Mouse (Mus musculus): Measurements from ENCODE around the gene Ctrc. TPM values are rescaled to one million over a fixed set of nuclear protein-coding genes. Genes with fewer than 3 reads are reported as not detected.
A peak's percentile ranks its signal among the peaks of the same experiment; 100 is the strongest.

The Ctrc gene
- total and polyA plus RNA-seq, 3 experiments, result not detected

- peaks cover 99% of the 10 kb centered on the region for H3K36me3 ChIP-seq (replicated peaks)
- DNase-seq (ENCODE audit: low spot score), result no peak
- TF ChIP-seq TAL1 (conservative IDR thresholded peaks at IDR 0.05; ENCODE audit: low read depth, low read length) (no peak), GATA1 (IDR thresholded peaks at IDR 0.05; ENCODE audit: borderline replicate concordance, low read length) (no peak), POLR2AphosphoS5 (IDR thresholded peaks at IDR 0.05; ENCODE audit: insufficient replicate concordance, low read depth, low read length) (no peak), GATA2 (IDR thresholded peaks at IDR 0.05; ENCODE audit: borderline replicate concordance, low read depth, low read length) (no peak), CTCF (IDR thresholded peaks at IDR 0.05; ENCODE audit: low read depth, low read length) (no peak)
- H3K4me3 ChIP-seq (ENCODE audit: low read depth, low read length), result no peak overlapping the region
- H3K27me3 ChIP-seq (ENCODE audit: insufficient read depth, low read length), result no peaks in the 10 kb centered on the region
- no peaks in the 10 kb centered on the region for H3K9me3 ChIP-seq (replicated peaks)
- ATAC-seq (ENCODE audit: extremely low read depth, insufficient number of reproducible peaks, low FRiP score, poor library complexity, severe bottlenecking), result no peak
- H3K4me1 ChIP-seq (ENCODE audit: insufficient read depth, low read depth, low read length), result peaks cover 2% of the 10 kb centered on the region; the same call in 1 of the 2 replicates
Observed at GRCm38 (mm10) chr4:141810975-141811374, 35.2 kb downstream of the Ctrc start.

- ATAC-seq (ENCODE audit: extremely low read depth, insufficient number of reproducible peaks, low FRiP score, poor library complexity, severe bottlenecking) (peak; percentile 75; the same call in 1 of the 2 replicates), DNase-seq (ENCODE audit: low spot score) (peak; percentile 38)
- TF ChIP-seq CTCF (IDR thresholded peaks at IDR 0.05; ENCODE audit: low read depth, low read length) (peak; percentile 24; the same call in 1 of the 2 replicates), GATA1 (IDR thresholded peaks at IDR 0.05; ENCODE audit: borderline replicate concordance, low read length) (no peak)
- Histone ChIP-seq H3K27me3 (ENCODE audit: insufficient read depth, low read length) (no peaks in the 10 kb centered on the region), H3K4me1 (ENCODE audit: insufficient read depth, low read depth, low read length) (peaks cover 2% of the 10 kb centered on the region; the same call in 1 of the 2 replicates), H3K36me3 (replicated peaks) (peaks cover 99% of the 10 kb centered on the region), H3K9me3 (replicated peaks) (no peaks in the 10 kb centered on the region), H3K4me3 (ENCODE audit: low read depth, low read length) (no peak overlapping the region)
Observed at GRCm38 (mm10) chr4:141809850-141810464, 36.2 kb downstream of the Ctrc start.

DNA sequence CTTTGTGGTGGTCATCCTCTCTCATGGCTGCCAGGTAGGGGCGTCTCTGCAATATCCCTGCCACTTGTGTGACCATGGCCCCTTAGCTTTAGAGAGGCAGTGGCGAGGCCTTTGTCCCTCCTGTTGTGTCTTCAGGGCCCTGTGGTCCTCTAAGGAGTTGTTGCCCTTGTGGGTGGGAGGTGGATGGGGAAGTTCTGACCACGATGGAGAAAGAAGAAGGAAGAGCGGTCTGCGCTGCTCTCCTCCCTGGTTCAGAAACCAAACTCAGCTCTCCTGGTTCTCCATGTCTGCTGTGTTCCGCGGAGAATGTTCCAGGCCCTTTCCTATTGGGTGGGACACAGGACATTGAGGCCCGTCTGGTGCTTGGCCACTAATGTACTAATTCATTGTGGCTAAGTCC lies 40.3 kb downstream of the Ctrc start:
- ATAC-seq (ENCODE audit: extremely low read depth, insufficient number of reproducible peaks, low FRiP score, poor library complexity, severe bottlenecking) (no peak), DNase-seq (ENCODE audit: low spot score) (no peak)
- TF ChIP-seq TAL1 (conservative IDR thresholded peaks at IDR 0.05; ENCODE audit: low read depth, low read length), result no peak
- TF ChIP-seq GATA1 (IDR thresholded peaks at IDR 0.05; ENCODE audit: borderline replicate concordance, low read length), result no peak
- TF ChIP-seq POLR2AphosphoS5 (IDR thresholded peaks at IDR 0.05; ENCODE audit: insufficient replicate concordance, low read depth, low read length), result no peak
- no peak for TF ChIP-seq GATA2 (IDR thresholded peaks at IDR 0.05; ENCODE audit: borderline replicate concordance, low read depth, low read length)
- TF ChIP-seq CTCF (IDR thresholded peaks at IDR 0.05; ENCODE audit: low read depth, low read length), result no peak
- H3K36me3 ChIP-seq (replicated peaks), result peaks cover 78% of the 10 kb centered on the region
- H3K27me3 ChIP-seq (ENCODE audit: insufficient read depth, low read length), result no peaks in the 10 kb centered on the region
- peaks cover 12% of the 10 kb centered on the region for H3K4me1 ChIP-seq (ENCODE audit: insufficient read depth, low read depth, low read length)
- H3K9me3 ChIP-seq (replicated peaks), result no peaks in the 10 kb centered on the region
- H3K4me3 ChIP-seq (ENCODE audit: low read depth, low read length), result no peak overlapping the region

GRCm38 (mm10) chr4:141804105-141804504 lies 42.1 kb downstream of the Ctrc start:
- Histone ChIP-seq H3K27me3 (ENCODE audit: insufficient read depth, low read length) (no peaks in the 10 kb centered on the region), H3K4me1 (ENCODE audit: insufficient read depth, low read depth, low read length) (peaks cover 9% of the 10 kb centered on the region), H3K4me3 (ENCODE audit: low read depth, low read length) (no peak overlapping the region), H3K36me3 (replicated peaks) (peaks cover 61% of the 10 kb centered on the region), H3K9me3 (replicated peaks) (no peaks in the 10 kb centered on the region)
- no peak for TF ChIP-seq POLR2AphosphoS5 (IDR thresholded peaks at IDR 0.05; ENCODE audit: insufficient replicate concordance, low read depth, low read length)
- TF ChIP-seq GATA1 (IDR thresholded peaks at IDR 0.05; ENCODE audit: borderline replicate concordance, low read length), result no peak
- no peak for TF ChIP-seq CTCF (IDR thresholded peaks at IDR 0.05; ENCODE audit: low read depth, low read length)
- no peak for TF ChIP-seq GATA2 (IDR thresholded peaks at IDR 0.05; ENCODE audit: borderline replicate concordance, low read depth, low read length)
- no peak for TF ChIP-seq TAL1 (conservative IDR thresholded peaks at IDR 0.05; ENCODE audit: low read depth, low read length)
- ATAC-seq (ENCODE audit: extremely low read depth, insufficient number of reproducible peaks, low FRiP score, poor library complexity, severe bottlenecking), result no peak
- peak; percentile 31 for DNase-seq (ENCODE audit: low spot score)

DNA sequence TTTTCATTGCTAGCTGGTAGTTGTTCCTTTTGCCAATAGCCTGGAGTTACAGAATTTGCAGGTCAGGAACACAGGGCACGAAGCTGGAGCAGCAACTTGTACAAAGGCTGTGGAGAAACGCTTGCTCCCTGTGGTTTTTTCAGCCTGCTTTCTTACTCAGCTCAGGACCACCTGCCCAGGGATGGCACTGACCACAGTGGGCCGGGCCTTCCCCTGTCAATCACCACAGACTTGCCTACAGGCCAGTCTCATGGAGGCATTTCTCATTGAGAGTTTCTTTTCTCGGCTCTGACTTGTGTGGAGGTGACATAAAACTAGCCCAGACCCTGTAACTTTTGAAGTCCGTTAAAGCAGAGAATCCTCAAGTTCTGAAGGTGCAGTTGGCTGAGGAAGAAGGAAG lies 48.6 kb downstream of the Ctrc start:
- H3K36me3 ChIP-seq (replicated peaks), result peaks cover 32% of the 10 kb centered on the region
- ATAC-seq (ENCODE audit: extremely low read depth, insufficient number of reproducible peaks, low FRiP score, poor library complexity, severe bottlenecking) (no peak), DNase-seq (ENCODE audit: low spot score) (no peak)
- TF ChIP-seq GATA2 (IDR thresholded peaks at IDR 0.05; ENCODE audit: borderline replicate concordance, low read depth, low read length), result no peak
- H3K9me3 ChIP-seq (replicated peaks), result no peaks in the 10 kb centered on the region
- H3K4me3 ChIP-seq (ENCODE audit: low read depth, low read length), result no peak overlapping the region
- H3K27me3 ChIP-seq (ENCODE audit: insufficient read depth, low read length), result no peaks in the 10 kb centered on the region
- H3K4me1 ChIP-seq (ENCODE audit: insufficient read depth, low read depth, low read length), result peaks cover 26% of the 10 kb centered on the region

- no peak for TF ChIP-seq POLR2AphosphoS5 (IDR thresholded peaks at IDR 0.05; ENCODE audit: insufficient replicate concordance, low read depth, low read length)
- no peak for TF ChIP-seq TAL1 (conservative IDR thresholded peaks at IDR 0.05; ENCODE audit: low read depth, low read length)
- no peak for TF ChIP-seq CTCF (IDR thresholded peaks at IDR 0.05; ENCODE audit: low read depth, low read length)
- no peak for TF ChIP-seq GATA1 (IDR thresholded peaks at IDR 0.05; ENCODE audit: borderline replicate concordance, low read length)
- TF ChIP-seq GATA2 (IDR thresholded peaks at IDR 0.05; ENCODE audit: borderline replicate concordance, low read depth, low read length), result no peak
- Histone ChIP-seq H3K4me3 (ENCODE audit: low read depth, low read length) (no peak overlapping the region), H3K27me3 (ENCODE audit: insufficient read depth, low read length) (no peaks in the 10 kb centered on the region), H3K36me3 (replicated peaks) (peaks cover 32% of the 10 kb centered on the region), H3K9me3 (replicated peaks) (no peaks in the 10 kb centered on the region), H3K4me1 (ENCODE audit: insufficient read depth, low read depth, low read length) (peaks cover 32% of the 10 kb centered on the region)
- no peak for ATAC-seq (ENCODE audit: extremely low read depth, insufficient number of reproducible peaks, low FRiP score, poor library complexity, severe bottlenecking)
- no peak for DNase-seq (ENCODE audit: low spot score)
Observed at GRCm38 (mm10) chr4:141796954-141797353, 49.2 kb downstream of the Ctrc start.
